Mouse (Mus musculus) forebrain, embryonic 14.5 days (tissue): ENCODE data around the gene Tlx1. TPM values are rescaled to one million over a fixed set of nuclear protein-coding genes. Genes with fewer than 3 reads are reported as not detected.

Experiments used
- ATAC-seq: fragments of 200-750 bp; cut with Nextera tagmentation; 2 replicates; pipeline ENCODE4 v1.8.0; 2017; ENCODE audit warnings: mild to moderate bottlenecking, moderate library complexity
- DNase-seq: peaks from one replicate; pipeline ENCODE4 v3.0.0-alpha.2; 2015; ENCODE audit warnings: low spot score
- H3K27ac ChIP-seq: fragments of 300-500 bp; sonication (generic); 2 replicates; pipeline ENCODE4 v1.5.1; 2014; ENCODE audit warnings: low read depth, mild to moderate bottlenecking, control low read depth, low read length, moderate library complexity
- H3K27me3 ChIP-seq: fragments of 300-500 bp; sonication (generic); replicated peaks from 2 replicates; pipeline ENCODE4 v1.6.1; 2014; ENCODE audit warnings: low read length, control low read depth, mixed read lengths; ENCODE audit not compliant: control insufficient read depth, insufficient read depth
- H3K36me3 ChIP-seq: fragments of 300-500 bp; sonication (generic); 2 replicates; pipeline ENCODE4 v1.6.1; 2014; ENCODE audit warnings: low read length, control low read depth; ENCODE audit not compliant: control insufficient read depth, insufficient read depth
- H3K4me1 ChIP-seq: fragments of 300-500 bp; sonication (generic); 2 replicates; pipeline ENCODE4 v1.6.1; 2014; ENCODE audit warnings: antibody characterized with exemption, low read length, control low read depth; ENCODE audit not compliant: control insufficient read depth, insufficient read depth
- H3K4me2 ChIP-seq: fragments of 300-500 bp; sonication (generic); 2 replicates; pipeline ENCODE4 v1.6.1; 2014; ENCODE audit warnings: mild to moderate bottlenecking, control low read depth, low read length
- H3K4me3 ChIP-seq: fragments of 300-500 bp; sonication (generic); 2 replicates; pipeline ENCODE4 v1.5.1; 2014; ENCODE audit warnings: low read depth, low read length, control low read depth
- H3K9ac ChIP-seq: fragments of 300-500 bp; sonication (generic); 2 replicates; pipeline ENCODE4 v1.6.1; 2014; ENCODE audit warnings: mild to moderate bottlenecking, low read length, control low read depth, moderate library complexity
- H3K9me3 ChIP-seq: fragments of 300-500 bp; sonication (generic); replicated peaks from 2 replicates; pipeline ENCODE4 v1.6.1; 2016; ENCODE audit warnings: low read length, control low read depth, mixed read lengths; ENCODE audit not compliant: control insufficient read depth
- WGBS: fragments of 180-500 bp; shearing (Covaris S2); extraction: QIAGEN DNeasy Blood & Tissue Kit; methylation state at CpG from one replicate; pipeline ENCODE4 v1.1.7; 2014; 5-methylcytosine and 5-hydroxymethylcytosine counted together
- polyA plus RNA-seq: library from polyadenylated mRNA; unstranded; fragments of >200 nt; fragmentation: Nextera tagmentation; extraction: Ambion mirVana; gene quantifications from 2 replicates; pipeline ENCODE4 v1.2.1, GENCODE M21; 2014

Gene Tlx1
- polyA plus RNA-seq, 1 experiment from 2014 or later = not detected

GRCm38 (mm10) chr19:45194651-45195050 is 44.2 kb downstream of the Tlx1 start:
- no peak overlapping the region for H3K4me2 ChIP-seq
- WGBS = 29% methylated on average over 4 of the region's 4 CpGs
- no peaks in the 10 kb centered on the region; the same call in 1 of the 2 replicates for H3K9me3 ChIP-seq
- H3K27ac ChIP-seq = no peak overlapping the region
- H3K4me1 ChIP-seq = no peaks in the 10 kb centered on the region
- H3K36me3 ChIP-seq = no peaks in the 10 kb centered on the region
- ATAC-seq (no peak), DNase-seq (no peak)
- H3K27me3 ChIP-seq = no peaks in the 10 kb centered on the region
- H3K4me3 ChIP-seq = no peak overlapping the region
- no peak overlapping the region for H3K9ac ChIP-seq

DNA sequence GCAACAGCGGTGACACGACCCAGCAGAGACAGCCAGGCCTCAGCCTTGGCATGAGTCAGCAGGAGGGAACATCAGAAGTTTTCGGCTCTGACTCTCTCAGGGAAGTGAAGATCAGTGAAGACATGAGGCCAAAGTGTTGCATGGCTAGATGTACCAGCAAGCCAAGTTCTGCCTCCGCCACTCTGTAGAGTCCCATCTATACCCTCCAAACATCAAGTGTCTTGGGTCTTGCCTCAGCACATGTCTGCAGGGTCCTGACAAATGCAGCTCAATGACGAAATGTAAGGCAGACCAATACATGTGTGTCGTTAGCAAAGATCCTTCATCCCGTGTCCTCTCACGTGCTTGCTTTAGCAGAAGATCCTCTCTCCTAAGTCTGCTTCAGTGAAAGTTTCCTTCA is 46.5 kb downstream of the Tlx1 start:
- ATAC-seq (no peak), DNase-seq (no peak)
- Histone ChIP-seq H3K9me3 (no peaks in the 10 kb centered on the region; the same call in 1 of the 2 replicates), H3K4me2 (no peak overlapping the region), H3K27ac (no peak overlapping the region), H3K27me3 (no peaks in the 10 kb centered on the region), H3K4me3 (no peak overlapping the region), H3K9ac (no peak overlapping the region), H3K4me1 (no peaks in the 10 kb centered on the region), H3K36me3 (no peaks in the 10 kb centered on the region)
- 95% methylated on average over 8 of the region's 8 CpGs for WGBS

- WGBS = 79% methylated on average over 3 of the region's 3 CpGs
- ATAC-seq (no peak), DNase-seq (no peak)
- Histone ChIP-seq H3K27ac (no peak overlapping the region), H3K4me3 (no peak overlapping the region), H3K27me3 (no peaks in the 10 kb centered on the region), H3K4me1 (no peaks in the 10 kb centered on the region), H3K4me2 (no peak overlapping the region), H3K9me3 (no peaks in the 10 kb centered on the region), H3K9ac (no peak overlapping the region), H3K36me3 (no peaks in the 10 kb centered on the region)
Measured at GRCm38 (mm10) chr19:45205311-45206105, 55.0 kb downstream of the Tlx1 start.

Other genes with a start within 250 kb of the Tlx1 start
- gene Slf2, start 219.5 kb upstream of the Tlx1 start, polyA plus RNA-seq = 22.9 and 28.1 TPM in 2 replicates
- gene Sema4g, start 161.6 kb upstream of the Tlx1 start, polyA plus RNA-seq = 11.0 and 11.3 TPM in 2 replicates
- gene Twnk, start 145.0 kb upstream of the Tlx1 start, polyA plus RNA-seq = 10.6 and 11.6 TPM in 2 replicates
- gene Mrpl43, start 144.2 kb upstream of the Tlx1 start, polyA plus RNA-seq = 67.1 and 68.4 TPM in 2 replicates
- 15.3 and 17.2 TPM in 2 replicates for gene Lzts2, start 136.3 kb upstream of the Tlx1 start, polyA plus RNA-seq
- gene Pdzd7, start 105.0 kb upstream of the Tlx1 start, polyA plus RNA-seq = 1.1 and 1.8 TPM in 2 replicates
- gene Sfxn3, start 103.2 kb upstream of the Tlx1 start, polyA plus RNA-seq = 54.2 and 56.5 TPM in 2 replicates
- gene Kazald1, start 75.4 kb upstream of the Tlx1 start, polyA plus RNA-seq = 1.1 TPM in 2 replicates
- gene Lbx1, start 85.1 kb downstream of the Tlx1 start, polyA plus RNA-seq = 0.09 TPM in 1 of 2 replicates, not detected in the other
- gene Btrc, start 213.1 kb downstream of the Tlx1 start, polyA plus RNA-seq = 48.1 and 58.3 TPM in 2 replicates